Mouse (Mus musculus) intestine, embryonic 16.5 days (tissue): ENCODE data around the gene Tmem253. TPM values are rescaled to one million over a fixed set of nuclear protein-coding genes. Genes with fewer than 3 reads are reported as not detected.
"Not testable (repeated sequence)": the region's sequence is repeated elsewhere in the genome, so short reads cannot be mapped to it uniquely, and the experiment has no call there.

Experiments used
- ATAC-seq: fragments of 200-750 bp; cut with Nextera tagmentation; 2 replicates; pipeline ENCODE4 v1.8.0; 2017; ENCODE audit warnings: moderate TSS enrichment, moderate library complexity
- H3K27ac ChIP-seq: fragments of 300-500 bp; sonication (generic); 2 replicates; pipeline ENCODE4 v1.5.1; 2014; ENCODE audit warnings: mild to moderate bottlenecking, low read length
- H3K27me3 ChIP-seq: fragments of 300-500 bp; sonication (generic); replicated peaks from 2 replicates; pipeline ENCODE4 v1.6.1; 2014; ENCODE audit warnings: low read length, control low read depth, mixed read lengths; ENCODE audit not compliant: control insufficient read depth, insufficient read depth
- H3K36me3 ChIP-seq: fragments of 300-500 bp; sonication (generic); 2 replicates; pipeline ENCODE4 v1.6.1; 2014; ENCODE audit warnings: low read length, control low read depth; ENCODE audit not compliant: control insufficient read depth, insufficient read depth
- H3K4me1 ChIP-seq: fragments of 300-500 bp; sonication (generic); 2 replicates; pipeline ENCODE4 v1.6.1; 2014; ENCODE audit warnings: low read length, control low read depth, mixed read lengths; ENCODE audit not compliant: control insufficient read depth, insufficient read depth
- H3K4me2 ChIP-seq: fragments of 300-500 bp; sonication (generic); 2 replicates; pipeline ENCODE4 v1.6.1; 2014; ENCODE audit warnings: low read depth, low read length, control low read depth
- H3K4me3 ChIP-seq: fragments of 300-500 bp; sonication (generic); 2 replicates; pipeline ENCODE4 v1.5.1; 2014; ENCODE audit warnings: mild to moderate bottlenecking, low read length
- H3K9ac ChIP-seq: fragments of 300-500 bp; sonication (generic); 2 replicates; pipeline ENCODE4 v1.6.1; 2014; ENCODE audit warnings: low read depth, low read length
- H3K9me3 ChIP-seq: fragments of 300-500 bp; sonication (generic); 2 replicates; pipeline ENCODE4 v1.6.1; 2016; ENCODE audit warnings: low read length, control low read depth; ENCODE audit not compliant: control insufficient read depth
- WGBS: fragments of 180-500 bp; shearing (Covaris S2); extraction: QIAGEN DNeasy Blood & Tissue Kit; methylation state at CpG from one replicate; pipeline ENCODE4 v1.1.7; 2014; 5-methylcytosine and 5-hydroxymethylcytosine counted together
- polyA plus RNA-seq: library from polyadenylated mRNA; unstranded; fragments of >200 nt; fragmentation: Nextera tagmentation; extraction: Ambion mirVana; gene quantifications from 2 replicates; pipeline ENCODE4 v1.2.1, GENCODE M21; 2015

Gene Tmem253
- polyA plus RNA-seq, 1 experiment from 2014 or later, result 99.0 TPM

- peaks cover 19% of the 10 kb centered on the region for H3K4me1 ChIP-seq
- no peaks in the 10 kb centered on the region for H3K9me3 ChIP-seq
- ATAC-seq, result no peak
- H3K4me3 ChIP-seq, result no peak overlapping the region
- no peaks in the 10 kb centered on the region for H3K36me3 ChIP-seq
- H3K4me2 ChIP-seq, result no peak overlapping the region
- no peak overlapping the region for H3K27ac ChIP-seq
- no peaks in the 10 kb centered on the region for H3K27me3 ChIP-seq
- WGBS, result 83% methylated on average over 2 of the region's 2 CpGs
- H3K9ac ChIP-seq, result no peak overlapping the region
These were observed 8.7 kb downstream of the Tmem253 start for GRCm38 (mm10) chr14:52024133-52024532.

GRCm38 (mm10) chr14:52026342-52026741, 10.9 kb downstream of the Tmem253 start:
- no peak for ATAC-seq
- 82% methylated on average over 4 of the region's 4 CpGs for WGBS

GRCm38 (mm10) chr14:52035926-52036325, 20.5 kb downstream of the Tmem253 start:
- Histone ChIP-seq H3K27ac (no peak overlapping the region), H3K4me2 (no peak overlapping the region), H3K9ac (no peak overlapping the region), H3K4me3 (no peak overlapping the region), H3K36me3 (no peaks in the 10 kb centered on the region), H3K4me1 (peaks cover 3% of the 10 kb centered on the region; the same call in 1 of the 2 replicates), H3K27me3 (no peaks in the 10 kb centered on the region), H3K9me3 (no peaks in the 10 kb centered on the region)
- no peak for ATAC-seq
- WGBS, result 72% methylated on average over 6 of the region's 6 CpGs

More at GRCm38 (mm10) chr14:52026342-52026741, 10.9 kb downstream of the Tmem253 start:
- Histone ChIP-seq H3K9me3 (no peaks in the 10 kb centered on the region), H3K4me2 (no peak overlapping the region), H3K4me1 (peaks cover 15% of the 10 kb centered on the region), H3K27ac (no peak overlapping the region), H3K36me3 (no peaks in the 10 kb centered on the region), H3K9ac (no peak overlapping the region), H3K27me3 (no peaks in the 10 kb centered on the region), H3K4me3 (no peak overlapping the region)

- H3K9ac ChIP-seq, result no peak overlapping the region
- no peaks in the 10 kb centered on the region for H3K27me3 ChIP-seq
- no peaks in the 10 kb centered on the region for H3K9me3 ChIP-seq
- peak; percentile 82 for ATAC-seq
- no peak overlapping the region for H3K27ac ChIP-seq
- no peak overlapping the region for H3K4me2 ChIP-seq
- no peak overlapping the region for H3K4me3 ChIP-seq
- no peaks in the 10 kb centered on the region for H3K36me3 ChIP-seq
- H3K4me1 ChIP-seq, result peaks cover 3% of the 10 kb centered on the region; the same call in 1 of the 2 replicates
- 55% methylated on average over 5 of the region's 5 CpGs for WGBS
These were observed 23.9 kb downstream of the Tmem253 start for GRCm38 (mm10) chr14:52039332-52039731.

GRCm38 (mm10) chr14:52042359-52042758, 26.9 kb downstream of the Tmem253 start, which contains the start of gene Olfr221:
Gene Olfr221, minus strand, starts transcription at chr14:52042459.
- H3K9ac ChIP-seq, H3K27me3 ChIP-seq, H3K36me3 ChIP-seq, H3K27ac ChIP-seq, H3K4me2 ChIP-seq, H3K4me3 ChIP-seq, H3K9me3 ChIP-seq, ATAC-seq, H3K4me1 ChIP-seq: not testable (repeated sequence)
- 65% methylated on average over 3 of the region's 3 CpGs for WGBS

GRCm38 (mm10) chr14:52043446-52043845, 28.0 kb downstream of the Tmem253 start:
- no peak overlapping the region for H3K4me3 ChIP-seq
- no peak overlapping the region for H3K27ac ChIP-seq
- peaks cover 3% of the 10 kb centered on the region; the same call in 1 of the 2 replicates for H3K4me1 ChIP-seq
- no peak overlapping the region for H3K9ac ChIP-seq
- H3K4me2 ChIP-seq, result no peak overlapping the region
- no peaks in the 10 kb centered on the region for H3K9me3 ChIP-seq
- WGBS, result 77% methylated on average over 6 of the region's 6 CpGs
- ATAC-seq, result no peak
- H3K27me3 ChIP-seq, result no peaks in the 10 kb centered on the region
- no peaks in the 10 kb centered on the region for H3K36me3 ChIP-seq

GRCm38 (mm10) chr14:52044901-52045678, 29.6 kb downstream of the Tmem253 start:
- H3K27me3 ChIP-seq, result no peaks in the 10 kb centered on the region
- H3K4me2 ChIP-seq, result no peak overlapping the region
- H3K27ac ChIP-seq, result no peak overlapping the region
- WGBS, result 7% methylated on average over 8 of the region's 8 CpGs
- H3K9me3 ChIP-seq, result no peaks in the 10 kb centered on the region
- peak; percentile 81 for ATAC-seq
- no peaks in the 10 kb centered on the region for H3K4me1 ChIP-seq
- no peak overlapping the region for H3K9ac ChIP-seq
- no peaks in the 10 kb centered on the region for H3K36me3 ChIP-seq
- H3K4me3 ChIP-seq, result no peak overlapping the region

- no peak overlapping the region for H3K27ac ChIP-seq
- no peak for ATAC-seq
- H3K27me3 ChIP-seq, result no peaks in the 10 kb centered on the region
These were observed 30.6 kb downstream of the Tmem253 start for GRCm38 (mm10) chr14:52045966-52046565.

GRCm38 (mm10) chr14:52052720-52053119, 37.3 kb downstream of the Tmem253 start:
- H3K4me2 ChIP-seq, H3K9ac ChIP-seq, ATAC-seq, H3K27me3 ChIP-seq, H3K4me1 ChIP-seq, H3K27ac ChIP-seq, H3K9me3 ChIP-seq, H3K36me3 ChIP-seq, H3K4me3 ChIP-seq: not testable (repeated sequence)
- WGBS, result 87% methylated on average over 3 of the region's 3 CpGs

More at GRCm38 (mm10) chr14:52045966-52046565, 30.6 kb downstream of the Tmem253 start:
- Histone ChIP-seq H3K36me3 (no peaks in the 10 kb centered on the region), H3K4me1 (no peaks in the 10 kb centered on the region), H3K9me3 (no peaks in the 10 kb centered on the region), H3K4me3 (no peak overlapping the region), H3K9ac (no peak overlapping the region), H3K4me2 (no peak overlapping the region)
- WGBS, result 79% methylated on average over 9 of the region's 9 CpGs
